Mouse (Mus musculus) ES-Bruce4 (cell line): ENCODE results near the gene Apbb2. TPM values are rescaled to one million over a fixed set of nuclear protein-coding genes. Genes with fewer than 3 reads are reported as not detected.
A peak's percentile ranks its signal among the peaks of the same experiment; 100 is the strongest.

Experiments used
- H3K27ac ChIP-seq: 2 replicates; pipeline ENCODE4 v1.5.1; 2012; ENCODE audit warnings: low read length, inconsistent platforms; ENCODE audit not compliant: insufficient read depth
- H3K27me3 ChIP-seq: 2 replicates; pipeline ENCODE4 v1.6.1; 2012; ENCODE audit warnings: mild to moderate bottlenecking, low read length, inconsistent platforms; ENCODE audit not compliant: control insufficient read depth, poor library complexity, insufficient read depth, severe bottlenecking
- H3K36me3 ChIP-seq: 2 replicates; pipeline ENCODE4 v1.6.1; 2012; ENCODE audit warnings: inconsistent platforms, mild to moderate bottlenecking, low read length, moderate library complexity; ENCODE audit not compliant: control insufficient read depth, poor library complexity, insufficient read depth, severe bottlenecking
- H3K4me1 ChIP-seq: one replicate; pipeline ENCODE4 v1.8.1; 2011; ENCODE audit warnings: low read length; ENCODE audit not compliant: control insufficient read depth, insufficient read depth
- H3K4me3 ChIP-seq: 2 replicates; pipeline ENCODE4 v1.5.1; 2011; ENCODE audit warnings: low read depth, mild to moderate bottlenecking, low read length
- H3K9ac ChIP-seq: 2 replicates; pipeline ENCODE4 v1.6.1; 2012; ENCODE audit warnings: low read depth, mild to moderate bottlenecking, inconsistent platforms; ENCODE audit not compliant: poor library complexity, severe bottlenecking
- H3K9me3 ChIP-seq: replicated peaks from 2 replicates; pipeline ENCODE4 v1.6.1; 2012; ENCODE audit warnings: mild to moderate bottlenecking, low read length, inconsistent platforms; ENCODE audit not compliant: control insufficient read depth, poor library complexity, insufficient read depth, severe bottlenecking
- CTCF ChIP-seq: IDR thresholded peaks from one replicate; pipeline ENCODE4 v1.8.1; 2011; ENCODE audit warnings: low read depth, low read length
- EP300 ChIP-seq: IDR thresholded peaks from 2 replicates; pipeline ENCODE4 v1.6.1; 2011; ENCODE audit warnings: low read depth, low read length; ENCODE audit not compliant: insufficient read depth
- POLR2A ChIP-seq: IDR thresholded peaks from one replicate; pipeline ENCODE4 v1.8.1; 2011; ENCODE audit warnings: low read length; ENCODE audit not compliant: insufficient read depth
- polyA plus RNA-seq: library from polyadenylated mRNA; stranded (reverse); fragments of >200 nt; gene quantifications from 2 replicates; pipeline ENCODE4 v1.2.4, GENCODE M21; 2011; ENCODE audit warnings: low read depth; ENCODE audit not compliant: missing spikeins, insufficient read depth, insufficient read length

Apbb2 gene
- polyA plus RNA-seq, 1 experiment, result 39.0 TPM

DNA sequence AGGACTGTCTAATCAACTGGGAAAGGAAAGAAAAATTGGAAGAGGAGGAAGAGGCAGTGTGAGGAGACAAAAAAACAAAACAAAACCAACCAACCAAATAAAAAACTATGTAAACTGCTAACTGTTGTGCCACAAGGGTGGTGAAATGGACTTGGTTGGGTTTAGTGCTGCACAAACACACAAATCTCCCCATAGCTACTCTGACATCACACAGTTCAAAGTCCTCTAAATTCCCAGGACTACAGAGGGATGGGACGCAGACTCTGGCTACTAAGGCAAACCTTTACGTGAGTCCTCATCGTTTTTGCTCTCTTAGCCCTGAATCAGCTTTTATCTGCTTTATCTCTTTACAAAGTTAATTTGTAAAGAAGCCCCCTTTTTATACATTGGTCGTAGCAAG, 183.4 kb downstream of the Apbb2 start:
- Histone ChIP-seq H3K4me3 (no peak overlapping the region), H3K36me3 (no peaks in the 10 kb centered on the region), H3K9me3 (no peaks in the 10 kb centered on the region), H3K9ac (no peak overlapping the region), H3K4me1 (no peaks in the 10 kb centered on the region), H3K27me3 (no peaks in the 10 kb centered on the region), H3K27ac (no peak overlapping the region)
- TF ChIP-seq CTCF, result no peak
- no peak for TF ChIP-seq POLR2A
- no peak for TF ChIP-seq EP300

DNA sequence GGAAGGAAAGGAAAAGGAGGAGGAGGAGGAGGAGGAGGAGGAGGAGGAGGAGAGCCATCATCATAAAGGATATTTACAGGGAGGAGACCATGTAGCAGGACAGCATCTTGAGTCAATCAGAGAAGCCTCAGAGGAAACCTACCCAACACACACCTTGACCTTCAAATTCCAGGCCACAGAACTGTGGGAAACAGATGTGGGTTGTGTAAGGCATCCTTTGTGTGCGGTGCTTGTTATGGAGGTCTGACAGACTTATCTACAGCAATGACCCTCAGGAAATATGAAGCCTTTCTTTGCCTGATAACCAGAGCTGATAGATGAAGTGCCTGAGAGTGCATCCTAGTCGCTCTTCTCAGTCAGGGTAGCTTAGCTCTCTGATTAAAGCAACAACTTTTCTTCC, 189.5 kb downstream of the Apbb2 start:
- no peak for TF ChIP-seq POLR2A
- TF ChIP-seq EP300, result no peak
- no peak for TF ChIP-seq CTCF
- H3K9ac ChIP-seq, result no peak overlapping the region
- H3K36me3 ChIP-seq, result no peaks in the 10 kb centered on the region
- no peak overlapping the region for H3K27ac ChIP-seq
- peaks cover 8% of the 10 kb centered on the region for H3K4me1 ChIP-seq
- H3K4me3 ChIP-seq, result no peak overlapping the region
- H3K9me3 ChIP-seq, result no peaks in the 10 kb centered on the region
- no peaks in the 10 kb centered on the region for H3K27me3 ChIP-seq

- H3K9ac ChIP-seq, result no peak overlapping the region
- TF ChIP-seq EP300 (0 out of 2 replicates have a peak, but pooled peaks have one; percentile 33), CTCF (no peak)
Observed at GRCm38 (mm10) chr5:66428071-66428470, 190.5 kb downstream of the Apbb2 start.

GRCm38 (mm10) chr5:66423909-66424308, 194.7 kb downstream of the Apbb2 start:
- Histone ChIP-seq H3K36me3 (no peaks in the 10 kb centered on the region), H3K9ac (no peak overlapping the region), H3K27me3 (no peaks in the 10 kb centered on the region), H3K9me3 (no peaks in the 10 kb centered on the region), H3K4me3 (no peak overlapping the region), H3K4me1 (peaks cover 8% of the 10 kb centered on the region), H3K27ac (no peak overlapping the region)
- no peak for TF ChIP-seq POLR2A
- TF ChIP-seq CTCF, result no peak
- no peak for TF ChIP-seq EP300

More at GRCm38 (mm10) chr5:66428071-66428470, 190.5 kb downstream of the Apbb2 start:
- Histone ChIP-seq H3K4me1 (peaks cover 8% of the 10 kb centered on the region), H3K36me3 (no peaks in the 10 kb centered on the region), H3K27me3 (no peaks in the 10 kb centered on the region), H3K27ac (no peak overlapping the region), H3K4me3 (no peak overlapping the region), H3K9me3 (no peaks in the 10 kb centered on the region)

DNA sequence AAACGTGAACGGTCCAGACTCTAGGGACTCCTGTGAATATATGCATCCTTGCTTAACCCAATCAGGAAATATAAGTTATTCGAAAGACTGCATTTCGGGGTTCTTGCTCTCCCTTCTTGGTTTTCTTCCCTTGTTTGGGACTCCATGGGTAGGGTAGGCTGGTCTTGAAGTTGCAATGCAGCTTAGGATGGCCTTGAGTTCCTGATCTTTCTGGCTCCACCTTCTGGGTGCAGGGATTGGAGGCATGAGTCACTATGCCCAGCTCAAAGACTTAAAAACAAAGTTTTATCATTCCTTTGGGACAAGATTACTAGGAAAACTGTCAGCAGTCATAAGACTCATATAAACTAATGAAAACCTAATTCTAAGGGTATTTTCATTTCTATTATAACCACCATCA, 195.1 kb downstream of the Apbb2 start:
- TF ChIP-seq POLR2A (no peak), EP300 (no peak), CTCF (no peak)
- Histone ChIP-seq H3K27me3 (no peaks in the 10 kb centered on the region), H3K36me3 (no peaks in the 10 kb centered on the region), H3K4me1 (peaks cover 5% of the 10 kb centered on the region), H3K4me3 (no peak overlapping the region), H3K9me3 (no peaks in the 10 kb centered on the region), H3K9ac (no peak overlapping the region), H3K27ac (no peak overlapping the region)

- Histone ChIP-seq H3K9ac (no peak overlapping the region), H3K4me3 (no peak overlapping the region), H3K27me3 (no peaks in the 10 kb centered on the region), H3K4me1 (no peaks in the 10 kb centered on the region), H3K27ac (no peak overlapping the region), H3K36me3 (no peaks in the 10 kb centered on the region), H3K9me3 (no peaks in the 10 kb centered on the region)
- TF ChIP-seq POLR2A (no peak), CTCF (no peak)
Observed at GRCm38 (mm10) chr5:66421954-66422353, 196.6 kb downstream of the Apbb2 start.
